Mouse (Mus musculus) olfactory bulb, adult 2 months (tissue): ENCODE results near the gene Tmem208.

ENCODE experiments used
- CTCF ChIP-seq: fragments of 200-500 bp; IDR thresholded peaks from 2 replicates; pipeline ENCODE4 v1.5.1; 2012; ENCODE audit warnings: low read depth, mild to moderate bottlenecking, low read length, moderate library complexity; ENCODE audit not compliant: insufficient read depth
- POLR2A ChIP-seq: fragments of 200-500 bp; IDR thresholded peaks from 2 replicates; pipeline ENCODE4 v1.6.1; 2012; ENCODE audit warnings: mild to moderate bottlenecking, low read depth, low read length, moderate library complexity; ENCODE audit not compliant: insufficient read depth

GRCm38 (mm10) chr8:105285514-105285913 lies 40.6 kb upstream of the Tmem208 start:
- no peak for TF ChIP-seq CTCF
- no peak for TF ChIP-seq POLR2A
